Mouse (Mus musculus) MN1 (cell line): ENCODE results near the gene Slc5a3.
"Not testable (repeated sequence)": the region's sequence is repeated elsewhere in the genome, so short reads cannot be mapped to it uniquely, and the experiment has no call there.

Source experiments
- DNase-seq: peaks from one replicate; pipeline ENCODE4 v3.0.0-alpha.2; 2016; ENCODE audit warnings: low spot score

Slc5a3 gene

DNA sequence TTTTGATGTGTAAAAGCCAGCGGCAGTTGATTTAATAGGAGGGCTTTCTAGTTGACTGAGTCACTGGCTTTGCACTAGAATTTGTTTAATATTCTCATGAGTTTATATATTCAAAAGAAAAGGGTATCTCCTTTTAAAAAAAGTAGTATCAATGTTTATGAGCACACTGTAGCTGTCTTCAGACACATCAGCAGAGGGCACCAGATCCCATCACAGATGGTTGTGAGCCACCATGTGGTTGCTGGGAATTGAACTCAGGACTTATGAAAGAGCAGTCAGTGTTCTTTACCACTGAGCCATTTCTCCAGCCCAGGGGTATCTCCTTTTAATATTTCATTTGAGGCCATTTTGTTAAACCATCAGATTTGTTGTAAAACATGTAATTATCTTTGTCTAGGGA lies 4.7 kb downstream of the Slc5a3 start:
- no peak for DNase-seq

DNA sequence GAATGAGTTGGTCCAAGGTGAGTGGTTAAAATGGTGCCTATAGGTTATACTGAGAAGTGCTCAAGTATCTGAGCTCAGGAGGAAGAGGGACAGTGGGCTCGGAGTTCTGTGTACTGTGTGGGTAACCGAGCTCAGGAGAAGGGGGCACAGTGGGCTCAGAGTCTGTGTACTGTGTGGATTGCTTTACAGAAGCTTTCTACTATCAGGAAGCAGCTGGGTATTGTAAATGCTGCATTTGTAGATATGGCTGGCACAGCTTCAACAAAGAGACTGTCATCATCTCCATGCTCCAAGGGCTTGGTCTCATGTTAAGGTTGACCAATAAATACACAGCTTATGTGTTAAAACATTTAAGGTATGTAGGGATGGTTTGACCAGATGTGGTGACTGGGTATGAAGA lies 6.7 kb downstream of the Slc5a3 start:
- DNase-seq, result no peak

GRCm38 (mm10) chr16:92070338-92070737 lies 12.2 kb downstream of the Slc5a3 start:
- no peak for DNase-seq

- DNase-seq, result no peak
Measured at GRCm38 (mm10) chr16:92076797-92077196, 18.7 kb downstream of the Slc5a3 start.

- DNase-seq, result no peak
Measured at GRCm38 (mm10) chr16:92083771-92084453, 25.8 kb downstream of the Slc5a3 start.

GRCm38 (mm10) chr16:92089225-92089624 lies 31.1 kb downstream of the Slc5a3 start:
- no peak for DNase-seq

DNA sequence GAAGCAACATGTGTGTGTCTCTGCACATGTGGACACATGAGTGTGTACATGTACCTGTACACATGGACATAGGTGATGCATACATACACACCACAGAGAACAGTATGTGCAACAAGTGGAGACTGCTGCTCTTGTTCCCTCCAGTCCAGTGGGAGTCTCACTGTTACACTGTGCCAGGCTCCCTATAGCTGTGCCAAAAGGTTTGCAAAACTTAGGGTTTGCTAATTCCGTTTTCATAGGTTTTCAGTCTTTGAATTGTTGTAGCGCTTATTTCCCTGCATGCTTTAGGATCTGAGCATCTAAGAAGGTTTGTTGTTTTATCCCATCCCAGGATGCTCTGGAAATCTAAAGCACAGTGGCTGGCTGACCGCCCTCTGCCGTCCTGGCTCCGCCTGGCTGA lies 33.8 kb downstream of the Slc5a3 start:
- no peak for DNase-seq

GRCm38 (mm10) chr16:92098351-92099051 lies 40.4 kb downstream of the Slc5a3 start:
- peak; percentile 76 for DNase-seq

- no peak for DNase-seq
Measured at GRCm38 (mm10) chr16:92099598-92099997, 41.5 kb downstream of the Slc5a3 start.

- DNase-seq, result peak; percentile 44
Measured at GRCm38 (mm10) chr16:92100111-92100510, 42.0 kb downstream of the Slc5a3 start.

DNA sequence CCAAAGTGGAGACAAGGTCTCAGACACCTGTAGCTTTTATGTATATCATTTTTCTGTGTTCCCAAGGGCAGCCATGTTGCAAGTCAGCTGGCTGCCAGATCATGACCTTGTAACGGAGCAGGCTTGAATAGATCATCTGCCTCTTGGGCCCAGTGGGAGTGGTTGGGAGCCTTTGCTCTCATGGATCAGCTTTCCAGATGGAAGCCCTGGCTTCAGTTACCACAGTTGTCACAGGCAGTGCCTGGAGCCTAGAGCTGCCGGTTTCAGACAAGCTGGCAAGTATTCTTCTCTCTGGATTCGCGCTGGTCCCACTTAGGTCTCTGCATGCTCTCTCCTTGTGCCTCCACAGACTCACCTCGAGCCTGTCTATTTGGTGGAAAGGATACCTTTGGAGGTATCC lies 44.0 kb downstream of the Slc5a3 start:
- peak; percentile 46 for DNase-seq

DNA sequence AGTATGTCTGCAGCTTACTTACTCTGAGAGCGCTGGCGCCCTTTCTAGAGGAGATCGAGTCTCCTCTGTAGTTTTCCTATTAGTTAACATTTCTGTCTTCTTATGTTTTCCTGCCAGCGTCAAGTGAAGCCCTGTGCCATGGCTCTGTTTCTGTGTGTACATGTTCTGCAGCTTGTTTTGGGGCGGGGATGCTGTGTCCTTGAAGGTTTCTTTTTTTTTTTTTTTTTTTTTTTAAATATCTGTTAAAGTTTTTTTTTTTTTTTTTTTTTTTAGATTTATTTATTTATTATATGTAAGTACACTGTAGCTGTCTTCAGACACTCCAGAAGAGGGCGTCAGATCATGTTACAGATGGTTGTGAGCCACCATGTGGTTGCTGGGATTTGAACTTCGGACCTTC lies 44.8 kb downstream of the Slc5a3 start:
- not testable (repeated sequence) for DNase-seq

DNA sequence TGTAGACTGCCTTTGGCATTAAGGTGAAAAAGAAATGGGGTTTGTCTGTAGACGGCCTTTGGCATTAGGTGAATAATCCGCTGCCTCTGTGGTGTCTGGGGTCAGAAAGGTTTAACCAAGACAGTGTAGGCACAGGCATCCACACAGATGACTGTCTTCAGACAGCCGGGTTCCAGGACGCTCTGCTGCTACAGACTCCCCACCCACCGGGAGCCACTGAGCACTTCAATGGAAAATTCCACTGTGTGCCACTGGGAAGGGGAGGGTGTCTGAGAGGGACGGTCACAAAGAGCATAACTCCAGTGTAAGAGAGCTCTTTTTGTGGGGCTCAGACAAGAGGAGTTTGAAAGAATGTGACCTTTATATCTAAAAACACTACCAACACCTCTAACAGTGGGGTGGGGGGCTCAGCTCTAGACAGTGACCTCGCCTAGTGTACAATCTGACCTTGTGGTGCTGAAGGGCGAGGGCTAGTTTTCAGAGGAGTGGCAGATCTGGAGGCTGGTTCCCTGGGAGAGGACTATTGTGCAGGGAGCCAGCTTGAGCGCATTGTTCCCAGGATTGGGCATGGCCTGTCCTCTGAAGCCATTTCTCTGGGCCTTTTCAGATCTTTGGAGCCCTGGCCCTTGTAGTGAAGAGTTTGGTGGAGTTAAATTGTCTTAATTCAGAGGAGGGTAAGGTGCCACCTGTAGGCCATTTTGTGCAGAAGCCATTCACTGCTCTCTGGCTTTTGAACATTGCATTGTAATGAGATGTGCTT lies 45.6 kb downstream of the Slc5a3 start:
- peak; percentile 25 for DNase-seq

GRCm38 (mm10) chr16:92104332-92104590 lies 46.1 kb downstream of the Slc5a3 start:
- DNase-seq, result no peak

GRCm38 (mm10) chr16:92104951-92105350 lies 46.8 kb downstream of the Slc5a3 start:
- no peak for DNase-seq

GRCm38 (mm10) chr16:92105631-92106030 lies 47.5 kb downstream of the Slc5a3 start:
- DNase-seq, result peak; percentile 27

DNA sequence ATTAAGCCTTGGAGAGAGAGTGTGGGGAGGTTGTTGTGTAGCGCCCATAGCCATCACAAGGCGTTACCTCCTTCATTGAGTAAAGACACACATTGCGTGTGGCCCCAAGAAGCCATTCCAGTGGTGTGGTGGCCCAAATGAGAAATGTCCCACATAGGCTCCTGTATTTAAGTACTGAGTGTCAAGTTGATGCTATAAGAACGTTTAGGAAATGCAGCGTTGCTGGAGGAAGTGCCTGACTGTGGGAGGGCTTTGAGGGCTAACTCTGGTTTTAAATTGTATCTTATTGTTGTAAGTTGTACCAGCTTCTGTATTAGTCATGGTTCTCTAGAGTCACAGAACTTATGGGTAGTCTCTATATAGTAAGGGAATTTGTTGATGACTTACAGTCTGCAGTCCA lies 49.2 kb downstream of the Slc5a3 start:
- no peak for DNase-seq

GRCm38 (mm10) chr16:92114706-92115241 lies 56.7 kb downstream of the Slc5a3 start:
- DNase-seq, result peak; percentile 18

- DNase-seq, result peak; percentile 82
Measured at GRCm38 (mm10) chr16:92115611-92116421, 57.7 kb downstream of the Slc5a3 start.

DNA sequence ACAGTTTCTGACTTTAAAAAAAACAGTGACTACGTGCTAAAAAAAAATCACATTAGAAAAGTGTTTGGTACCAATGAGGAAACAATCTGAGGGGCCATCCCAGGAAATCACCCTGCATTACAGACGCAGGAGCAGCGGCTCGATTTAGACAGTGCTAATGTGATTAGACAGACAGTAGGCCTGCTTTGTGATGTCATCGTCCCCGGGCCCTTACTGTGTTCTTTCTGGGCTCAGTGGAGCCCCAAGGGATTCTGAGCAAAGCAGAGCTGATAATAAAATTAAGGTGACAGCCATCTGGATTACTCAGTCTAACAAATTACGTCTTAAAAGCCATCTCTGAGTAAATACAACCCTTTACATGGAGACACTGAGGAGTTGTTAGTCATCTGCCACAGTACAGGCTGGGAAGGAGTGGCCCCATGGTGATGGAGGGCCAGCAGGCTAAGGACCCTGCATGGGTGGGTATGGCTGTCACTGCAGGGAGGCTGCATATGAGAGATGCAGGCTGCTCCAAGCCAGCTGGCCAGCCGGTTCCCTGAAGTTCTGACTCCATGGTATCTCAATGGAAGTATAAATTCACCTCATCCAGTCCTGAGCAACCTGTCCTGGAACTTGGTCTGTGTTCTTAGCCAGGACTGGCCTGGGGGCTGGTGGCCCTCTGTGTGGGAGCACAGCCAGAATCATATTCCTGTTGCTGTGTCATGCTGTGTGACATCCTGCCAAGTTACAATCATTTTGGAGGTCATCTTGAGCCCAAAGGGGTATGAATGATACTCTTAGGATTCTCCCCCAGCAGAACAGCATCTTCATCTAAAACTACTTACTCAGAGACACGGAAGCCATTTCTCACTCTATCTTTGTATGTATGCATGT lies 59.5 kb downstream of the Slc5a3 start:
- DNase-seq, result peak; percentile 94

DNA sequence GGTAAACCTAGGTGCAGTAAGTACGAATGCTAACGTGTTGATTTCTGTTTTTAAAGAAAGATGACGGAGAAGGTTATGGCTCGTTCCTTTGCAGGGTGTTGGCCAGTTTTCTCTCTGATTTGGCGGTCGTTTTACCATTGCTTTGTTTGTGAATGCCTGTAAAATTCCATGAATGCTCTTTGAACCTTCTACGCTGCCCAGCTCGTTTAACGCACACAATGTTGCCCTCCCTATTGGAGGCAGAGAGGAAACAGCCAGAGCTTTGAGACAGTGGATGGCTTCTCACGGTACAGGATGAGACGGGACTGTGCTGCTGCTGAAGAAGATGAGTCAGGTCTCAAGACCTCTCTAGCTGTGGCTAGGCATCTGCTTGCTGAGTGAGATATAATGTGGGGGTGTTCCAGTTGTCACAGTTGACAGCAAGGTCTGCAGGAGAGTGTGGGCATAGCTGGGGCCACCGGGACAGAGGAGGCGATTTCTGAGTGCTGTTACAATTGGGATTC lies 60.9 kb downstream of the Slc5a3 start:
- no peak for DNase-seq
